Mouse (Mus musculus): ENCODE measurements around the gene Vwa3b.
"Not testable (repeated sequence)": the region's sequence is repeated elsewhere in the genome, so short reads cannot be mapped to it uniquely, and the experiment has no call there.

Vwa3b gene

GRCm38 (mm10) chr1:37025962-37026686, at the start of gene Vwa3b:
Vwa3b (plus strand) TSS chr1:37026596.
- no peak for DNase-seq

GRCm38 (mm10) chr1:36976770-36977169, 49.6 kb upstream of the Vwa3b start:
- no peak for DNase-seq

GRCm38 (mm10) chr1:36982191-36982961, 44.0 kb upstream of the Vwa3b start:
- no peak for DNase-seq

- no peak for DNase-seq
These were observed 42.6 kb upstream of the Vwa3b start for GRCm38 (mm10) chr1:36983754-36984153.

- no peak for DNase-seq
These were observed 42.0 kb upstream of the Vwa3b start for GRCm38 (mm10) chr1:36984406-36984805.

GRCm38 (mm10) chr1:36985896-36986295, 40.5 kb upstream of the Vwa3b start:
- no peak for DNase-seq

- DNase-seq, result no peak
These were observed 39.8 kb upstream of the Vwa3b start for GRCm38 (mm10) chr1:36986396-36987160.

GRCm38 (mm10) chr1:36987172-36988148, 38.9 kb upstream of the Vwa3b start:
- no peak for DNase-seq

GRCm38 (mm10) chr1:36988161-36988560, 38.2 kb upstream of the Vwa3b start:
- no peak for DNase-seq

GRCm38 (mm10) chr1:36988561-36988960, 37.8 kb upstream of the Vwa3b start:
- DNase-seq, result no peak

GRCm38 (mm10) chr1:36994296-36994695, 32.1 kb upstream of the Vwa3b start:
- DNase-seq, result no peak

- no peak for DNase-seq
These were observed 30.6 kb upstream of the Vwa3b start for GRCm38 (mm10) chr1:36995760-36996159.

GRCm38 (mm10) chr1:36996561-36997213, 29.7 kb upstream of the Vwa3b start:
- DNase-seq, result peak; percentile 41

- peak; percentile 21 for DNase-seq
These were observed 26.1 kb upstream of the Vwa3b start for GRCm38 (mm10) chr1:37000307-37000706.

- no peak for DNase-seq
These were observed 24.6 kb upstream of the Vwa3b start for GRCm38 (mm10) chr1:37001636-37002315.

- DNase-seq, result no peak
These were observed 23.9 kb upstream of the Vwa3b start for GRCm38 (mm10) chr1:37002316-37003008.

- DNase-seq, result no peak
These were observed 21.9 kb upstream of the Vwa3b start for GRCm38 (mm10) chr1:37004533-37004932.

GRCm38 (mm10) chr1:37005036-37005435, 21.4 kb upstream of the Vwa3b start:
- no peak for DNase-seq

- not testable (repeated sequence) for DNase-seq
These were observed 19.9 kb upstream of the Vwa3b start for GRCm38 (mm10) chr1:37006529-37006928.

- DNase-seq, result no peak
These were observed 16.5 kb upstream of the Vwa3b start for GRCm38 (mm10) chr1:37009880-37010279.
